Mouse (Mus musculus): ENCODE measurements around the gene Gtf2h1. TPM values are rescaled to one million over a fixed set of nuclear protein-coding genes. Genes with fewer than 3 reads are reported as not detected.
A peak's percentile ranks its signal among the peaks of the same experiment; 100 is the strongest.
"Not testable (repeated sequence)": the region's sequence is repeated elsewhere in the genome, so short reads cannot be mapped to it uniquely, and the experiment has no call there.

The Gtf2h1 gene
- total RNA-seq (2014; fragmentation: Nextera tagmentation) (64.4 and 68.6 TPM in 2 replicates), total RNA-seq (2017) (144 and 158 TPM in 2 replicates)

DNA sequence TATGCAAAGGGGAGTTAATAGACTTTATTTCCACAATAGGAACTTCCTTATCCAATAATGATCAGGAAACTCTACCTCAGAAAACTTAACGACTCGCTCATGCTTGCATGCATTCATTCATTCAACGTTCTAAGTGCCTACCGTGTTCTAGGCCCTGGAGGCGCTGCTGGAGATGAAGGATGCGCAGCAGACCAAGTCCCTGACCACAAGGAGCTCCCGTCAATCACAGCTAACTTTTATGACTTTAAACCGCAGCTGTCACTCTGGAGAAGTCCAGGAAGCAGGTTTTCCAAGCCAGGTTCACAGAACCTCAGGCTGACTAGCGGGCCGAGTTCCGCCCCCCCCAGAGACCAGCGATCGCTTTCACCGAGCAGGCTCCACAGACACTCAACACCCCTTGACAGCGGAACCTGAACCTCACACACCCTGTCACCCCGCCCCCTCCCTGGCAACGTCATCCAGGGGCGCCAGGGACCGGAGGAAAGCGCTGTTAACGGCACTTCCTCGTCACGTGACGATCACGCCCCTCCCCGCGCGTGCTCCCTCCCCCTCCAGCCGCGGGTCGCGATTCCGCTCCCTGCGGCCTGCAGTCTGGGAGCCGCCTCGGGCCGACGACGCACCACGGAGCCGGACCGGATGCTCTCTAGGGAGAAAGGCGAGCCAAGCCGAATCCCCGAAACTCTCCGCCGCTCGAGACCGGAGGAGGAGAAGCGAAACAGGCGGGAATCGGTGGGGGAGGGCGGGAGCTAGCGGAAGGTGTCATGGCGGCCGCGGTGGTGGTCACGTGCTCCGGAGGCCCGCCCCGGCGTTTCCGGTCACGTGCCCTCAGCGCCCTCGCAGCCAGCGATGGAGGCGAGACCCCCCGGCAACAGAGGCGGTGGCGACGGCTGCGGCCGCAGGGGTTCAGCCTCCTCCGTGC is at the start of gene Gtf2h1, which contains the start of gene Hps5:
TSS of gene Gtf2h1 (plus strand) at position 817 of the 919 bp plus-strand sequence.
TSS of gene Hps5 (minus strand) at position 778 of the 919 bp plus-strand sequence.
- ATAC-seq (replicated peaks; ENCODE audit: low FRiP score, low TSS enrichment, poor library complexity, severe bottlenecking), result peak; percentile 99

DNA sequence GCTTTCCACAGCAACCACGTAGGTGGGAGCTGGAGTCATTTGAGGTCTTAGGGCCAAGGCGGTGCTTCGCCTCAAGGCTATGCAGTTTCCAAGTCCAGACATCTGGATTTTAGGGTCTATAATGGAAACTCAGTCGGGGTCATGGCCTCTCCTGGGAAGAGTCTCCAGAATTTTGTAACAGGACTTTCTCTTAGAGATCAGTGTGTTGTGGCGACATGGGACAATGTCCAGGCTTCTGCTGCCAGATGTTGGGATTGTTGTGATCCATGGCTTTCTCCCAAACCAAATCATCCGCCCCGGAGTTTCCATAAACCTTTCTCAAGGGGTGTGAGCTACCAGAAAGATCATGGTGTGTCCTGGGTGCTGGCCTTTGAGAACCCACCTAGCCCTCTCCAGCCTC is 49.5 kb upstream of the Gtf2h1 start:
- ATAC-seq (replicated peaks; ENCODE audit: low FRiP score, low TSS enrichment, poor library complexity, severe bottlenecking), result no peak

DNA sequence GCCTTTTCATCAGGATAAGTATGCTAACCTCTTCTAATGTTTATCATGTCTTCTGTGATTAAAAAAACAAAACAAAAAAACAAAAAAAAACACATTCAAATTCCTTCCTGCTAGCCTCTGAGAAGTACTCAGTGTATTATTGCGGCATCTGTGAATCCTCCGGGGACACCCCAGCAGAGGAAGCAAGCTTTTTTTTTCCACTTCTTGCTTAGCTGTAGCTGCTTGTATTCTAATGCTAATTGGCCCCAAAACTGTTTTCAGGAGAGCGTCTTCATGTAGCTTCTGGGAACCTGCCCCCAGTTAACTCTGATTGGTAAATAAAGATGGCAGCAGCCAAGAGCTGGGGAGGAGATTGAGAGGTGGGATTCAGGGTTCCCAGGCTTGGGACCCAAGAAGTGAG is 47.4 kb upstream of the Gtf2h1 start:
- no peak for ATAC-seq (replicated peaks; ENCODE audit: low FRiP score, low TSS enrichment, poor library complexity, severe bottlenecking)

DNA sequence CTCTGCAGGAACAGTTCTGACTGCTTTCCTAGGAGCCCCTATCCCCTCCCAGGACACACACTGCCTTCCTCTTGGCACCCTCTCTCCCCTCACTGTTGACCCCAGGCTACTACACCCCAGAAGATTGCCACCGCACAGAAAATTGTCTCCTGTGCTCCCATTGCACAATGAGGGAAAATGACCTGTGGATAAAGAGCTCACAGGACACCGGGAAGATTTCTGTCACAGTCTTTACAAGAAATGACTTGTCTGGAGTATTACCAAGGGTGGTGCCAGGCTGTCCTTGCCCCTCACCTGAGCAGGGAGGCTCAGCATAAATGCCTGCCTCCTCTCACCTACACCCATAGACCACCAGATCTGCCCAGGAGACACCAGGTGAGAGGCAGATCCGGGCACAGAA is 44.4 kb upstream of the Gtf2h1 start, which contains the start of gene Saa2:
TSS of gene Saa2 (plus strand) at position 301 of the 400 bp plus-strand sequence.
- no peak for ATAC-seq (replicated peaks; ENCODE audit: low FRiP score, low TSS enrichment, poor library complexity, severe bottlenecking)

DNA sequence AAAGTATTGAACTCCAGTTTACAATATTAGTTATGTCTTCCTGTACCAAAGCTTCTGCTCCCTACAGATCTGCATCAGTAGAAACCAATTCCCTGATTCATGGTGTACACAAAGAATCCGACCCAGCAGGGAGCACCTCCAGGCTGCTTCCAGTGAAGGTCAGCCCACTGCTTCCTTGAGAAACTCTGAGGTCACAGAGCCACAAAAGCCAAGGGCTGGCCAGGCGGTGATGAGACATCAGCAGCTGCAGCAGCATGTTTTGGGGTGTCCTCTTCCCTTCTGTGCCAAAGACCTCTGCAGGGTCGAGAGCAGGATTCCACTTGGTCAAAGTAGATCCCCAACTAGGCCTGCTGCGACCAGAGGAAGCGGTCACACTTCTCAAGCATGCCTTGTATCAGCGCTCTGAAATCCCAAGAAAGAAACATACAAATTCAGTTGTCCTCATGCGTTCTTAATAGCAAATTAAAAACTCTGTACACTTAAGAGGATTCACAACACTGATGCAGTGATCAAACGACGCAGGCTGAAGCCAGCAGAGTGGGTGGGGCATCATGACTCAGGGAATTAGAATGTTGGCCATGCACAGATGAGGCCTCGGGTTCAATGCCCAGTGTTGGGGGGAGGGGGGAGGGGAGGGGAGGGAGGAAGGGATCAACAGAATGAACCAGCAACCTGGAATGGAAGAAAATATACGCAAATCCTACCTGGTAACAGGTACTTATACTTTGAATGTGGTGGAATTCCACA is 34.7 kb upstream of the Gtf2h1 start:
- ATAC-seq (replicated peaks; ENCODE audit: low FRiP score, low TSS enrichment, poor library complexity, severe bottlenecking), result no peak

DNA sequence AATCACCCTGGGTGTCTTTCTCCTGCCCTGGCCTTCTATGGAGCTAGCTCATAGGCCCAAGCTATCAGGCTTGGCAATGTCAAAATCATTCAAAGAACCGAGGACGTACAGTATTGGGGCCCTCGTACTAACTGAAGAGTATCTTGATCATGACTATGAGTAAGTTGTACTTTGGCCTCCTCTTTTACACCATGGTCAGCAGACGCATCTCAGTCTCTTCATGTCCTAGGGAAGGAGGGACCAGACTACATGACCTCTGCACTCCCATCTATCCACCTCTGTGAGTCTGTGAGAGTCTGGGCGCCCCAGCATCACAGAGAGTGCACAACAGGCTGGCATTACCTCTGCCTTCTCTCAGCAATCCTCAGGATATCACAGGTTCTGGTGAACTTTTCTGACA is 33.3 kb upstream of the Gtf2h1 start:
- ATAC-seq (replicated peaks; ENCODE audit: low FRiP score, low TSS enrichment, poor library complexity, severe bottlenecking), result no peak

DNA sequence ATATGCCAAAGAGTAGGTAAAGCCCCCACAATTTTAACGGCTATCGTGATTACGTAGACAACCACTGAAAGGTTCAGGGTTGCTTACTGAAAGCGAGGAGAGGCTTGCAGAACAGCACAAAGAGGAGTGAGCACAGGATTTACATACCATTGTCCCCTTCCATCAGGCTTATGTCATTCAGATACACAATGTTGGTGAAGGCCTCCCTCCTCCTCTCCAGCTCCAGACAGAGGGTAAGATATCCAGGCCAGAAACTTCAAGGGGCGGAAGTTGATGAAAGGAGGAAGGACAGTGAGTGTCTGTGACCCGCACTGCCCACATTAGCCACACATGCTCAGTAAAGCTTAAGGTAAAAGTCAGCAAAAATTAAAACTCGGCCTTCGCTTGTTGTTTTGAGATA is 31.2 kb upstream of the Gtf2h1 start:
- no peak for ATAC-seq (replicated peaks; ENCODE audit: low FRiP score, low TSS enrichment, poor library complexity, severe bottlenecking)

DNA sequence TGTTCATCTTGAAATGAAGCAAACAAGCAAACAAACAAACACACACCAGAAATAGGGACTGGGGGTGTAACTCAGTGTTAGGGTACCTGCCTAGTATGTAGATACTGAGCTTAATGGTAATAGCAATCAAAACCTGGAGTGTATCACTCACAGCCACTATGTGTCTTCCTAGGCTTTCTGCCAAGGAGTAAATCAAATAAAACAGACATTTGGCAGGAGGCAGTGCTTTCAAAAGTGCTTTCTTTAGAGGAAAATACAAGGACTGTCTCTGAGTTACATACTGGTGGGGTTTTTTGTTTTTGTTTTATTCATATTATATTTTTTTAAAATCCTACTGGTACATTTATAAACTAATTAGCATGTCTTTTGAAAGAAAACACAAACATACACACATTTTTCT is 28.5 kb upstream of the Gtf2h1 start:
- no peak for ATAC-seq (replicated peaks; ENCODE audit: low FRiP score, low TSS enrichment, poor library complexity, severe bottlenecking)

DNA sequence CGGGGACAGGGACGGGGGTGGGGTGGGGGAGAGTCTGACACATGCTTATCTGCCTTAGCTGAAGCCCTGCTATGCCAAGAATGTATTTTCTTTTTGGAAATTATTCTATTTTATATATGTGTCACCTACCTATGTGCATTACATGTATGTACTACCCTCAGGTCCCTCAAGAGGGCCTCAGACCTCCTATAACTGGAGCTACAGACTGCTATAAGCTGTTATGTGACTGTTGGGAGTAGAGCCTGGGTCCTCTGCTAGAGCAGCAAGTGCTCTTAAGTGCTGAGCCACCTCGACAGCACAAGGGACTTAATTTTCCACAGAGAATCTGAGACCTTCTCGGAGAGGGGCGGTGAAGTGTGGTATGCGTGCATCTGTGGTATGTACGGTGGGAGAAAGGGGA is 27.5 kb upstream of the Gtf2h1 start:
- no peak for ATAC-seq (replicated peaks; ENCODE audit: low FRiP score, low TSS enrichment, poor library complexity, severe bottlenecking)

DNA sequence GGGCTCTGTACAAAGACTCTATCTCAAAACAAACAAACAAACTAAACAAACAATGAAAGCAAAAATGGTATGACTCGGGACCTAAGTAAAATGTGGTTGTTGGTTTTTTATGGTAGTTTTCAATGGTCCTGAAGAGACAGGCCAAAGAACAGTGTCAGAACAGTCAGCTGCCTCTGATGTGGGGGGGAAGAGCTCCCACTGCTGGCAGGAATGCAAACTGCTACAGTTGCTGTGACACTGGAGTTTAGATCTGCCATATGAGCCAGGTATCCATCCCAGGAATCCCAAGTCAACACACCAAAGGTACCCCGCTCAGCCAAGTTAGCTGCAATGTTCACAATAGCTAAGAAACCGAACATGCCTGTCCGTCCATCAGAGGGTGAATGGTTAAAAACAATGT is 25.2 kb upstream of the Gtf2h1 start:
- ATAC-seq (replicated peaks; ENCODE audit: low FRiP score, low TSS enrichment, poor library complexity, severe bottlenecking), result peak; percentile 74

DNA sequence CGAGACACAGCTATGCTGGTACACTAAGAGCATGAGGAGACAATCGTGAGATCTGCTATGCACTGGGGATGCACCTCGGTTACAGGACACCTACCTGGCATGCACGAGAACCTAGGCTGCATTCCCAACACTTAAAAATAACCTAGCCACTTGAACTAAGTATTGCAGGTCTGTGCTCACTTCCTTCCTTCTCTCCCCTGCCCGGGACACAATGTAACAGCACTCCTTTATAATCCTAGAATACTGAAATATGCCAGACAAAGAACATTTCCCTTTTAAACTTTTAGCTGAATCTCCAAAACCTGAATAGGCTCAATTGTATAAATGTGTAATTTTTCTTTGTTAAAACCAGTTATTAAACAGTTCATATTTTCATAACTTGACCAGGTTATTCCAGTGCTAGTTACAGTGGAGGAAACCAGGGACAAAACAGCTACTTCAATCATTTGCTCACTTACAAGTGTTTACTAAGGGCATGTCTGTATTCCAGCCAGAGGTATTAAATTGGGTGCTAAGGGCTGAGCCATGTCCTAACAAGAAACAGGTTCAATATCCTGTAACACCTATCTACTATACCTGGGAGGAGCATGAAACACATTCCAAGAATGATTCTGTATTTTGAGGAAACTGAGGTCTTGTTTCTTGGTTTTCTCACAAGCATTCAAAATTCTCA is 6.6 kb upstream of the Gtf2h1 start:
- ATAC-seq (replicated peaks; ENCODE audit: low FRiP score, low TSS enrichment, poor library complexity, severe bottlenecking), result no peak

DNA sequence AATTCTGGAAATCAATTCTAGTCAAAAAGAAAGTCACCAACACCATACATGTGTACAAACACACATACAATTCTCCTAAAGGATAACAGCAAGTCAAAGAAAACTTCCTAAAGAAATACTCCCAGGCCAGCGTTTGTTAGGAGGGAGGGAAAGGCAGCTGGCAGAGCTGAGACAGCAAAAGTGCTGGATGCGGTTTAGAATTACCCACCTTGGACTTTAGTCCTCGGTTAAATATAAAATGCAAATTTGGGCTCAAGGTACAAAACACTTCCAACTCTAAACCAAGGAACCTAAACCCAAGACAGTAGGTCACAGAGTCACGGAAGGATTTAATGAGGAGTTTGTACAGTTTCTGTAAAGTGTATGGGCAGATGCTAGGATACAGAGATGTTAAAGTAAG is 2.0 kb upstream of the Gtf2h1 start:
- ATAC-seq (replicated peaks; ENCODE audit: low FRiP score, low TSS enrichment, poor library complexity, severe bottlenecking), result no peak

DNA sequence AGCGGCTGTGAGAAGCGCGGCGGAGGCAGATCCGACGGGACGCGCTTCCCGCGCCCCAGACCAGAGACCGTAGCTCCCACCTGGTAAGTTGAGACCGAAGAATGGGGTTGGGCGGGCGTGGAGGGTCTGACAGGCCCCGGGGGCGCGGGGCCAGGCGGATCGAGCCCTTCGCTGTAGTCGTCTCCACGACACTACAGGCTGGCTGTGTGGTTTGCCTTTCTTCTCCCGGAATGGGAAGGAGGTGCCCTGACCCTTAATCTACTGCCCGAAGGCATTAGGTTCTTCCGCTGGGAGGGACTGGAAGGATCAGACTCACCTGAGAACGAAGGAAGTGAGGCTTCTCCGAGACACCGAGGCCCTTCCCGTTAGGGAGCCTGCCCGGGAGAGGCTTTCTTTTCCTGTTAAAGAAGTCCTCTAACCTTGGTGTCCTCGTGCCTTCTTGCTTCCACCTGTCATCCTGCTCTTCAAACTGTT is 340 bp downstream of the Gtf2h1 start:
- ATAC-seq (replicated peaks; ENCODE audit: low FRiP score, low TSS enrichment, poor library complexity, severe bottlenecking), result no peak

DNA sequence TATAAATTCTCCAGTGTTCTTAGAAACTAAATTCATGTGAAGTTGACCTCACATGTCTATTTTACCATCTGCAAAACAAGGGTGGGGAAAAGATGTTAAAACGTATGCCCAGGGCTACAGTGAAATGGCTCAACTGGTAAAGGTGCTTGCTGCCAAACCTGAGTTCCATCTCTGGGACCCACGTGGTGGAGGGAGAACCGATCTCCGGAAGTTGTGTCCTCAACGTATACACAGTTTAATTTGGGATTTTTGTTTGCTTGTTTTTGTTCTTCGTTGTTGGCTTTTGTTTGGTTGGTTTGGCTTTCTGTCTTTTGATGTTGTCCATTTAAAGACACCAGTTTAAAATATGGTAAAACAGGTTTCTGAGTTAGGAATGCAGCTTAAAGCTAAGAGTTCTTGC is 876 bp downstream of the Gtf2h1 start:
- no peak for ATAC-seq (replicated peaks; ENCODE audit: low FRiP score, low TSS enrichment, poor library complexity, severe bottlenecking)

DNA sequence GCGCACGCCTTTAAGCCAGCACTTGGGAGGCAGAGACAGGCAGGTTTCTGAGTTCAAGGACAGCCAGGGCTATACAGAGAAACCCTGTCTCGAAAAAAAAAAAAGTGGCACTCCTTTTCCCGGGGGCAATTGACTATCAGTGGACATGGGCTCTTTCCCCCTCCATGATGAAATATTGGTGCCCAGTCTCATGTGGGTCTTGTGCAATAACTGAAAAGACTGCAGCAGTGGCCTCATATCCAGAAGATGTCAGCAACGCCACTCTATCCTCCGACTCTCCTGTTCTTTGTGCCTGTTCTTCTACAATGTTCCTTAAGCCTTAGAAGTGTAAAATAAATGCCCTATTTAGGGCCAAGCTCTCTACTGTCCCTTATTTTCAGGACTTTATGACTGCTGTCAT is 14.4 kb downstream of the Gtf2h1 start:
- ATAC-seq (replicated peaks; ENCODE audit: low FRiP score, low TSS enrichment, poor library complexity, severe bottlenecking), result no peak

DNA sequence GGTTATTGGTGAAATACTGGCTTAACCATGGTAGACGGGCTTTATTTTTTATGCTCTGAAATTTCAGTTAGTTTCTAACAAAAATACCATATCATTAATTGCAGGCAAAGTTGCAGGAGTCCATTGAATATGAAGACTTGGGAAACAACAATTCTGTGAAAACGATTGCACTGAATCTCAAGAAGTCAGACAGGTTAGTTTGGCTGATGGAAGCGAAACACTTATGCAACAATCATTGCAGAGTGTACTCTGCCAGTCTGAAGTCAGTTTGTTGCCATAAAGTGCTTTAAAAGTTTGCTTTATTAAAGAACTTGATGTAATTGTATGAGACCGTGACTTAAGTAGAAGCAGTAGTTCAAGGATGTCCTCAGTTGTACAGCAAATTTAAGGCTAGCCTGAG is 18.1 kb downstream of the Gtf2h1 start:
- ATAC-seq (replicated peaks; ENCODE audit: low FRiP score, low TSS enrichment, poor library complexity, severe bottlenecking), result no peak

DNA sequence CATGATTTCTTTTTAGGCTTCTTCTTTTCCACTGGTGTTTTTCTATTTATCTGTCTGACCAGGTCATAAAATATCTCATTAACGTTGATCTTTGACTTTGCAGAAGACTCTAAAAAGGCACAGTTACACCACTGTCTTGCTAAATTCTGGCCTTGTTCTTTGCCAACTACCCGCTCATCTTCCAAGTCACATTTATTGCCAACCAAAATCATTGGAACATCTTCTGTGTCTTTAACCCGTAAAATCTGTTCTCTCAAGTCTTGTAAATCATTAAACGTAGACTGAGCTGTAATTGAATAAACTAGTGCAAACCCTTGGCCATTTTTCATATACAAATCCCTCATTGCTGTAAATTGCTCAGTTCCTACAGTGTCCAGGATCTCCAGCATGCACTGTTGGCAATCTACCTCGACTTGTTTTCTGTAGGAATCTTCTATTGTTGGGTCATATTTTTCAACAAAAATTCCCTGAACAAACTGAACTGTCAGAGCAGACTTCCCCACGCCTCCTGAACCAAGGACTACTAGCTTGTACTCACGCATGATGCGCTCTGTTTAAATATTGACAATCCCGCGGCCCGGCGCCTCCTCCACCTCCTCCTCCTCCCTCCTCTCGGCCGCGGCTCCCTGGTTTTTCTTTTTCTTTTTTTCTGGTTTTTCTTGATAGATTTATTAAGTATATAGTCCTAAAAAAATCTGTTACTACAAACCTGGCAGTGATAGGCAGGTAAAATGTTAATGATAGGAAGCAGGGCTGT is 25.2 kb downstream of the Gtf2h1 start:
- not testable (repeated sequence) for ATAC-seq (replicated peaks; ENCODE audit: low FRiP score, low TSS enrichment, poor library complexity, severe bottlenecking)

DNA sequence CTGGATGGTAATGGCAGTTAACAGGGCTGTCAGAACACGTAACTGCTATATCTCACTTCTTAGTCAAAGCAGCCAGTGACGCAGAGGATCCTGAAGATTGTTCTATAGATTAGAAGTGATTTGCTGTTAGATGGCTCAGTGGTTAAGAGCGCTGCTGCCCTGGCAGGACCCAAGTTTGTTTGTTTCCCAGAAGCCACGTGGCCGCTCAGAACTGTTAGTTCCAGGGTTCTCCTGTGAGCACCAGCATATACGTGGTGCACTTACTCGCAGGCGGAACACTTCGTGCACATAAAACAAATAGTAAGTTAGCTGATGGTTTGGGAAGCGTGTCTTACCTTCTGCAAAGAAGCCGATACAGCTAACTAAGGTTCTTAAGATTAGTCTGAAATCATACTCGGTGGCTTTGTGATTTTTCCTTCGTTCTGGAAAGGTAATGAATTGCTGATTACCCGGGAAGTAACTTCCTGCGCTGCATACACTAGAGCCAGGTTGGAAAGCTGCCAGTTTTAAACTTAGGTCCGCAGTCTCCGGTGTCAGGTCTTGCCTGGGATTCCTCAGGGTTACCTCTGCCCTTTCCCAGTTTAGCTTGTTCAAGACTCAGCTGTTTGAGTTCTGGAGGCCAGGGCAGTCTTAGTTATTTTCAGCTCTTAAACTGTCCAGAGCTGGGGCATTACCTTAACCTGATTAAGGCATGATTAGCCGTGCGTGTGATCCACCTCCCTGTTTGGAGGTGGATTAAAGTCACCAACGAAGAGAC is 31.3 kb downstream of the Gtf2h1 start:
- no peak for ATAC-seq (replicated peaks; ENCODE audit: low FRiP score, low TSS enrichment, poor library complexity, severe bottlenecking)

Data from megakaryocyte-erythroid progenitor cell, adult 5-6 weeks (primary cell).